24 mouse cellular contexts compared by ENCODE assay signal in the genomic region with DNA sequence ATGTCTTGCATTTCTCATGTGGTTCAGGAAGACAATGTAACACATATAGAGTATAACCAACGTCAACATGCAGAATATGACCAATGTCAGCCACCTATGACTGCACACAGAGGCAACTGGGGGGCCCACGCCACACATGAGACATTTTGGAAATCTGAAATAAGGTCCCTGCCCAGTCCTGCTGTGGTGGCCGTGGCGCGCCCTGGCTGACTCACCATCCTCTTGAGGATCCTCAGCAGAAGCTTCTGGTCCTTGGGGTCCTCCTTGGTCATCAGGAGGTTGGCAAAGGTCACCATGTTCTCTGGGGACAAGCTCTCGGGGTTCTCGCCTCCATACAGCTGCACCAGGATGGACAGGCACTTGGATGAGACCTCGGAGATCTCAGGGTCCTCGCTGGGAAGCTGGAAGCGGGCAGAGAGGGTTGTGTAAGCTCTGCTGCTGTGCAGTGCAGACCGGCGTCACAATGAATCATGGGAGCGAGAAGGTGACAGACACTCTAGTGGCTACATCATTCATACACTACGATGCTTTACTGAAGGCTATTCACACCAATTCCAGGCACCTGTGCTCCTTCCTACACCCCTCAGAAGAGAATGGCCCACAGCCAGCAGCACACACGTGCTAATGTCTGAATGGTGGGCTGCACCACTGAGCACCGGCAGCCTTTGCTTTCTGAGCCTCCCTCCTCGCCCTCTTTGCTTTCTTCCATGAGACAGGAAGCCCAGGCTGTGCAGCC.
DNase-seq lines count a peak whose midpoint lies in the region; ATAC-seq lines count a peak whose summit lies in the region.
"Had no signal": no experiment of that assay in that cellular context is flagged by ENCODE, and none has a peak within 500 bp of the region (broad histone marks: within the 10 kb centered on the region; RNA-seq: fewer than 3 reads in every experiment).

No protein-coding gene starts in this region.

- no peaks in the 10 kb centered on the region for H3K27me3 ChIP-seq in heart, embryonic 11.5 days (ENCODE audit: control insufficient read depth, insufficient read depth, low read length)
- H3K27me3 ChIP-seq in midbrain, embryonic 11.5 days (ENCODE audit: control insufficient read depth, insufficient read depth, low read length), result no peaks in the 10 kb centered on the region
- H3K27me3 ChIP-seq in midbrain, embryonic 13.5 days, result no peaks in the 10 kb centered on the region
- no peaks in the 10 kb centered on the region for H3K27me3 ChIP-seq in limb, embryonic 10.5 days (ENCODE audit: low read depth, poor library complexity, severe bottlenecking)
- H3K27me3 ChIP-seq: embryonic facial prominence, embryonic 12.5 days; heart, embryonic 13.5 days; hindbrain, embryonic 13.5 days had no signal

- no peaks in the 10 kb centered on the region for H3K4me1 ChIP-seq in heart, embryonic 11.5 days (ENCODE audit: control insufficient read depth, insufficient read depth, low read length)
- no peaks in the 10 kb centered on the region; the same call in 1 of the 2 replicates for H3K4me1 ChIP-seq in midbrain, embryonic 11.5 days (ENCODE audit: control insufficient read depth, insufficient read depth, low read length)
- H3K4me1 ChIP-seq in midbrain, embryonic 13.5 days (replicated peaks), result peaks cover 9% of the 10 kb centered on the region; the same call in 1 of the 2 replicates
- peaks cover 17% of the 10 kb centered on the region for H3K4me1 ChIP-seq in limb, embryonic 10.5 days
- H3K4me1 ChIP-seq: embryonic facial prominence, embryonic 12.5 days; heart, embryonic 13.5 days; megakaryocyte, embryonic 14.5 days had no signal

- 82% methylated on average over 17 of the region's 17 CpGs for WGBS in heart, embryonic 11.5 days (ENCODE audit: insufficient replicate concordance)
- WGBS in midbrain, embryonic 11.5 days, result 85% methylated on average over 17 of the region's 17 CpGs
- WGBS in midbrain, embryonic 13.5 days, result 86% methylated on average over 17 of the region's 17 CpGs
- 78% methylated on average over 17 of the region's 17 CpGs for WGBS in limb, embryonic 10.5 days

- no peaks in the 10 kb centered on the region for H3K9me3 ChIP-seq in heart, embryonic 11.5 days (replicated peaks; ENCODE audit: control insufficient read depth, low read length)
- H3K9me3 ChIP-seq in midbrain, embryonic 11.5 days (ENCODE audit: control insufficient read depth, low read length), result no peaks in the 10 kb centered on the region
- H3K9me3 ChIP-seq in midbrain, embryonic 13.5 days, result no peaks in the 10 kb centered on the region
- H3K9me3 ChIP-seq in limb, embryonic 10.5 days (replicated peaks), result no peaks in the 10 kb centered on the region
- H3K9me3 ChIP-seq: embryonic facial prominence, embryonic 12.5 days; heart, embryonic 13.5 days; hindbrain, embryonic 13.5 days had no signal

- no peak for ATAC-seq in heart, embryonic 11.5 days (replicated peaks; ENCODE audit: insufficient number of reproducible peaks, low FRiP score, low TSS enrichment)
- no peak for ATAC-seq in midbrain, embryonic 11.5 days (ENCODE audit: low FRiP score)
- no peak for ATAC-seq in midbrain, embryonic 13.5 days
- ATAC-seq: midbrain, embryonic 16.5 days had no signal

- H3K27ac ChIP-seq in heart, embryonic 11.5 days (ENCODE audit: low read depth, low read length), result no peak overlapping the region
- no peak overlapping the region for H3K27ac ChIP-seq in midbrain, embryonic 11.5 days (ENCODE audit: low read depth, low read length)
- H3K27ac ChIP-seq in midbrain, embryonic 13.5 days, result no peak overlapping the region
- H3K27ac ChIP-seq in limb, embryonic 10.5 days, result peak overlapping the region; percentile 67
- H3K27ac ChIP-seq: embryonic facial prominence, embryonic 12.5 days; gastrocnemius, adult 2 months; heart, embryonic 13.5 days; hindbrain, embryonic 13.5 days; liver, embryonic 14.5 days had no signal

- H3K4me2 ChIP-seq in heart, embryonic 11.5 days, result no peak overlapping the region
- H3K4me2 ChIP-seq in midbrain, embryonic 11.5 days, result no peak overlapping the region
- no peak overlapping the region for H3K4me2 ChIP-seq in midbrain, embryonic 13.5 days (replicated peaks)
- H3K4me2 ChIP-seq: embryonic facial prominence, embryonic 12.5 days; heart, embryonic 13.5 days; hindbrain, embryonic 13.5 days; lung, embryonic 14.5 days had no signal

- H3K4me3 ChIP-seq in heart, embryonic 11.5 days (ENCODE audit: low read depth, low read length), result no peak overlapping the region
- no peak overlapping the region for H3K4me3 ChIP-seq in midbrain, embryonic 11.5 days (ENCODE audit: low read depth, low read length)
- H3K4me3 ChIP-seq in midbrain, embryonic 13.5 days (replicated peaks), result no peak overlapping the region
- H3K4me3 ChIP-seq in limb, embryonic 10.5 days, result no peak overlapping the region
- H3K4me3 ChIP-seq: embryonic facial prominence, embryonic 12.5 days; gastrocnemius, adult 2 months; heart, embryonic 13.5 days; hindbrain, embryonic 13.5 days; megakaryocyte, embryonic 14.5 days had no signal

- no peak overlapping the region for H3K9ac ChIP-seq in heart, embryonic 11.5 days (ENCODE audit: low read depth, low read length)
- H3K9ac ChIP-seq in midbrain, embryonic 11.5 days (ENCODE audit: low read length), result no peak overlapping the region
- H3K9ac ChIP-seq in midbrain, embryonic 13.5 days (replicated peaks), result no peak overlapping the region
- H3K9ac ChIP-seq: embryonic facial prominence, embryonic 12.5 days; heart, embryonic 13.5 days; hindbrain, embryonic 13.5 days; liver, embryonic 14.5 days; lung, embryonic 14.5 days had no signal

- H3K36me3 ChIP-seq in heart, embryonic 11.5 days (ENCODE audit: control insufficient read depth, insufficient read depth, low read length), result no peaks in the 10 kb centered on the region
- H3K36me3 ChIP-seq in midbrain, embryonic 11.5 days (ENCODE audit: control insufficient read depth, insufficient read depth, low read length), result no peaks in the 10 kb centered on the region
- H3K36me3 ChIP-seq in midbrain, embryonic 13.5 days, result no peaks in the 10 kb centered on the region
- H3K36me3 ChIP-seq in limb, embryonic 10.5 days, result no peaks in the 10 kb centered on the region
- H3K36me3 ChIP-seq: embryonic facial prominence, embryonic 12.5 days; heart, embryonic 13.5 days; hindbrain, embryonic 13.5 days had no signal

- peak; percentile 80 for DNase-seq in heart, adult 11 months
- peak; percentile 72 for DNase-seq in midbrain, embryonic 11.5 days (ENCODE audit: low spot score, missing footprints)
- DNase-seq in limb, embryonic 10.5 days (ENCODE audit: low spot score), result no peak
- no peak for DNase-seq in cerebellum, adult 9-10 months
- no peak for DNase-seq in retina, postnatal 1 day
- DNase-seq: adrenal gland, adult 2 months; cerebellum, adult 18-20 months; cerebellum, postnatal 25 days; gastrocnemius, adult 2 months; heart, postnatal 14 days; kidney, adult 8-10 months; kidney, postnatal 10 days; lung, embryonic 14.5 days; lung, postnatal 36 days; thymus, adult 2 months; thymus, postnatal 4 days had no signal

Comparison
In these comparisons a context has a peak if more than half of its experiments do, and no peak if none do; other contexts are left out.
1. DNase-seq: peak in heart, adult 11 months (single experiment) and midbrain, embryonic 11.5 days (single experiment); none in limb, embryonic 10.5 days (single experiment), cerebellum, adult 9-10 months (single experiment) and retina, postnatal 1 day (single experiment).